ENCODE assay signal across 25 mouse cellular contexts in genomic region chr16:66092766-66093165, GRCm38 (mm10).
"Had no signal": no experiment of that assay in that cellular context is flagged by ENCODE, and none has a peak within 500 bp of the region (broad histone marks: within the 10 kb centered on the region; RNA-seq: fewer than 3 reads in every experiment).

No protein-coding gene starts in this region.

- H3K9ac ChIP-seq: heart, embryonic 13.5 days; heart, embryonic 15.5 days; hindbrain, embryonic 13.5 days; hindbrain, embryonic 15.5 days; kidney, embryonic 15.5 days; limb, embryonic 12.5 days had no signal

- H3K27me3 ChIP-seq: heart, embryonic 13.5 days; heart, embryonic 15.5 days; hindbrain, embryonic 13.5 days; hindbrain, embryonic 15.5 days; kidney, embryonic 15.5 days; limb, embryonic 12.5 days had no signal

- H3K4me3 ChIP-seq: heart, adult 2 months; heart, embryonic 13.5 days; heart, embryonic 15.5 days; hindbrain, embryonic 13.5 days; hindbrain, embryonic 15.5 days; kidney, embryonic 15.5 days; limb, embryonic 12.5 days had no signal

- H3K4me2 ChIP-seq: heart, embryonic 11.5 days; heart, embryonic 13.5 days; heart, embryonic 15.5 days; hindbrain, embryonic 13.5 days; hindbrain, embryonic 15.5 days; kidney, embryonic 15.5 days; limb, embryonic 12.5 days had no signal

- ATAC-seq: hindbrain, postnatal 0 days; intestine, embryonic 16.5 days had no signal

- H3K36me3 ChIP-seq: heart, embryonic 13.5 days; heart, embryonic 15.5 days; hindbrain, embryonic 13.5 days; hindbrain, embryonic 15.5 days; kidney, embryonic 15.5 days; limb, embryonic 12.5 days had no signal

- H3K9me3 ChIP-seq: heart, embryonic 13.5 days; heart, embryonic 15.5 days; hindbrain, embryonic 13.5 days; hindbrain, embryonic 15.5 days; kidney, embryonic 15.5 days; limb, embryonic 12.5 days had no signal

- H3K27ac ChIP-seq: heart, adult 2 months; heart, embryonic 13.5 days; heart, embryonic 15.5 days; hindbrain, embryonic 13.5 days; hindbrain, embryonic 15.5 days; hindbrain, postnatal 0 days; kidney, embryonic 15.5 days; kidney, postnatal 0 days; limb, embryonic 12.5 days had no signal

- H3K4me1 ChIP-seq: heart, embryonic 13.5 days; heart, embryonic 15.5 days; hindbrain, embryonic 15.5 days; kidney, embryonic 15.5 days; limb, embryonic 12.5 days had no signal

- DNase-seq: gastrocnemius, postnatal 14 days; gastrocnemius, postnatal 36 days; heart, adult 11 months; heart, adult 2 months; heart, postnatal 14 days; heart, postnatal 36 days; kidney, adult 11 months; kidney, adult 2 months; kidney, adult 9 months; kidney, postnatal 14 days; kidney, postnatal 36 days; layer of hippocampus, adult 9-11 months; layer of hippocampus, postnatal 36 days; left cerebral cortex, postnatal 4 days; liver had no signal
